Mouse (Mus musculus) frontal cortex, postnatal 14 days (tissue): ENCODE measurements around the gene Gimap7.
"Not testable (repeated sequence)": the region's sequence is repeated elsewhere in the genome, so short reads cannot be mapped to it uniquely, and the experiment has no call there.

Source experiments
- DNase-seq, 2 experiments: peaks; one replicate each; pipeline ENCODE4 v3.0.0; 2022; ENCODE audit warnings: low spot score in 2 of 2

Gene Gimap7

DNA sequence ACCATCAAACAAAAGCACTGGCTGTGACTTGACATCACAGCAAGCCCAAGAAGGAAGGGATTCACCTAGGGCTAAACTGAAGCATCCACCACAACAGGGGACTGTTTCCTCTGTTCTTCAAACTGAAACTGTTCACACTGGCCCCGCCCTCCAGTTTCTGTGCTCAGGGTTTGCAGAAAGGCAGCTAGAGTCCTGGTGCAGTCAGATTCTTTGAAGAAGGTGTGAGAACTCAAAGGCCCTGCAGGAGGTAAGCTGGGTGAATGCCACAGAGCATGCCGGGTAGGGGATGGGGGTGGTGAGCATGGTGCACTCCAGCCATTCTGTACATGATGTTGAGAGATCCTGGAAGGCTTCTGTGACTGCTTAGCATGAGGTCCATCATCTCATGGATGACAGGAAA, at the start of gene Gimap7, which contains the start of gene Gm28053:
Gene Gimap7, plus strand, starts transcription at position 167 of the 400 bp plus-strand sequence.
Gene Gm28053, plus strand, starts transcription at position 153 of the 400 bp plus-strand sequence.
- DNase-seq, result no peak

GRCm38 (mm10) chr6:48669446-48669969, 48.9 kb upstream of the Gimap7 start:
- no peak for DNase-seq

- DNase-seq, result no peak
Measured at GRCm38 (mm10) chr6:48674291-48675058, 43.9 kb upstream of the Gimap7 start.

DNA sequence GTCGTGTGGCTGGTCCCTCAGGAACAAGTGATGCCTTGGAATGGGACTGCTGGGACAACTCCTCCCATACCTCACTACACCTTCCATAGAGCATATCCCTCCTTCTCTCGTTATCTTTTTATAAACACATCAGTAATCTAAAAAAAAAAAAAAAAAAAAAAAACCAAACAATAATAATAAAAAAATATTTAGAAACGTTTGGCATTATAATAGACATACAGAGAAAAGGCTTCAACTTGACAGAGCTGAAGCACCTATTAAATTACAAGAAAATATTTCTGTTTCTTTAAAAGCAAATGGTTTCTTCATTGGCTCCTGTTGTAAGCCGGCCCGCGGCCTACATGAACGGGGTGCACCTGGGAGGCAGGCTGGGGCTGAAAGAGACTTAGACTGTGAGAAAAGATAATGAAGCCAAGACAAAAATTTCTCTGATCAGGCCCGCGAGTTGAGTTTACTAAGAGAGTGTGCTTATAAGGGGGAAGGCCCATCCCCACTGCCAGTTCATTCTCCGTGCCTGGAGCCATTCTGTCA, 43.0 kb upstream of the Gimap7 start:
- DNase-seq, result no peak

- no peak for DNase-seq
Measured at GRCm38 (mm10) chr6:48675931-48676859, 42.2 kb upstream of the Gimap7 start, which contains the start of gene Gimap9. Gimap9 (plus strand) TSS chr6:48676129.

DNA sequence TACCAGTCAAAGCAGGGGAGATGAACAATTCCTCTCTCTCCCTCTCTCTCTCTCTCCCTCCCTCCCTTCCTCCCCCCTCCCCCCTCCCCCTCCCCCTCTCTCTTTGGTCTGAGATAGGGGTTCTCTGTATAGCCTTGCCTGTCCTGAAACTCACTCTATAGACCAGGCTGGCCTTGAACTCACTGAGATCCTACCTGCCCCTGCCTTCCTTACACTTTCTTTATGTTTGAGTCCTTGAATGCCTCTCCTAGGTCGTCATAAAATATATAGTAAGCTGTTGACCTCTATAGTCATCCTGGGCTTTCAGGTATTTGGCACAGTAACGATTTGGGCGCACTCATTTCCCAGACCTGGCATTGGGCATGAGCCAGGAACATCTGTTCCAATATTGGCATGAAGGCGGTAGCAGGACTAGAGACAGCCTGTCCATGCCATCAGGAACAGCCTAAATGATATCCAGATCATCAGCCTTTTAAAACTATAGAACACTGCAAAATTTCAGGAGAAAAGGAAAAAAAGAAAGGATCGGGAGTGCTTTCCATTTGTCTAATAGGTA, 41.5 kb upstream of the Gimap7 start:
- no peak for DNase-seq

- no peak for DNase-seq
Measured at GRCm38 (mm10) chr6:48677492-48678345, 40.7 kb upstream of the Gimap7 start.

- no peak for DNase-seq
Measured at GRCm38 (mm10) chr6:48678391-48678790, 40.0 kb upstream of the Gimap7 start.

DNA sequence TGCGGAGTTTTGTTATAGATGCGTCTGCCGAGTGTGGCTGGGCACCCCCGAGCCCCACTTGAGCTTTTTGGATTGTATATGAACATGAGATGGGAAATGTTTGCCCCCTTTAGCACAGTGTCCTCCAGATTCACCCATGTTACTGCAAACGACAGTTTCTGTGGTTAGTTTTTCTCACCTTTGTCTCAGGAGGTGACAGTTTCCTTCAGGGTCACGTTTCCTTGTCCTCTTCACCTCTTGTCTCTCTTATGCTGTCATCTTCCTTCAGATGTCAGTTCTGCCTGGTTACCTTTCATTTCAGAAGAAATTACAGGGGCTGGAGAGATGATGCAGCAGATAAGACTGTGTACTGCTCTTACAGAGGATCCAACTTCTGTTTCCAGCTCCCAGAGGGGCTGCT, 38.7 kb upstream of the Gimap7 start:
- no peak for DNase-seq

DNA sequence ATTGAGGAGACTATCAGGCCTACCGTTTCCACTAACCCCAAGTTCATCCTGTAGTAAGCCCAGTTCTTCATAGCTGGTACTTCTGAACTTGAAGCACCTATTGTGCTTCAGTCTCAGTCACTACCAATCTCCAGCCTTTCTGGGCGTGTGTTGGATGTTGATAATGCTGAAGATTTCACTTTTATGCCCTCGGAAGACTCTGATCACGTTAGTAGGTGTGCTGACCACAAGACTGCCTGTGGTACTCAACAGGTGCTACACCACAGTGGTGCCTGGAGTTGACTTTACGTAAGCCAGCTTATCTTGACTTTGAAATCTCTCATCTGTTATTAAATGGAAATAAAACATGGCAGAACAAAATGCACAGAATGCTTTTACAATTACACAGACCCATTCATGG, 38.0 kb upstream of the Gimap7 start:
- no peak for DNase-seq

- DNase-seq, result no peak
Measured at GRCm38 (mm10) chr6:48681472-48682090, 36.8 kb upstream of the Gimap7 start.

DNA sequence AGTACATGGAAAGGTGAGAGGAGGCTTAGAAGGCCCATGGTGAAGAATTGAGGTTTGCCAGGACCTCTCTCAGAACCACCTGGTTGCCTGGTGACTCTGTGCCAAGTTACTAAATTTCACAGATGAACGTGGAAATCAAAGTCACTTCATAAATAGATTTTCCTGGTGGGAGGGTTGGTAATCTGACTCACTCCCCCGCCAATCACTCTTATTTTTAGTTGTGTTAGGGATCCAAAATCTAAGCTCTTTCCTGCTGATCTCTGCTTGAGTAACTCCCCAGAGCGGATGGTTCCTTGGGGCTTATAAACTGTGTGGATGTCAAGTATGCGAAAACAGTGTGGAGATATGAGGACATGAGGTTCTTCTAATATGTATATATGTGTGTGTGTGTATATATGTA, 36.1 kb upstream of the Gimap7 start:
- DNase-seq, result no peak

DNA sequence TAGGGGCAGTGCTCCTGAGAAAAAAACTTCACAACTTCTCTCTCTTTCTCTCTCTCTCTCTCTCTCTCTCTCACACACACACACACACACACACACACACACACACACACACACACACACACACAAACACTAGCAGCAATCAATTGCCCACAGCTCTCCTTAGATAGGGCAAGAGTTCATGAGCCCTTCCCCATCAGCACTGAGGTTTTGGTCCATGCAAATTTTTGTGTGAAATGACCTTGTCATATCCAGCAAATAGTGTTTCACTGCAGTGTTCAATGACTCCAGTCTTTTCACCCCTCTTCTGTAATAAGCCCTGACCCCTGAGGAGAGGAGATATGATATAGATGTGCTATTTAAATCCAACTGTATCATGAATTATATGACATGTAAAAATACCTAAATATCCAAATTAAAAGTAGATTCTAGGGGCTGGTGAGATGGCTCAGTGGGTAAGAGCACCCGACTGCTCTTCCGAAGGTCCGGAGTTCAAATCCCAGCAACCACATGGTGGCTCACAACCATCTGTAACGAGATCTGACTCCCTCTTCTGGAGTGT, 35.1 kb upstream of the Gimap7 start:
- DNase-seq, result not testable (repeated sequence)

DNA sequence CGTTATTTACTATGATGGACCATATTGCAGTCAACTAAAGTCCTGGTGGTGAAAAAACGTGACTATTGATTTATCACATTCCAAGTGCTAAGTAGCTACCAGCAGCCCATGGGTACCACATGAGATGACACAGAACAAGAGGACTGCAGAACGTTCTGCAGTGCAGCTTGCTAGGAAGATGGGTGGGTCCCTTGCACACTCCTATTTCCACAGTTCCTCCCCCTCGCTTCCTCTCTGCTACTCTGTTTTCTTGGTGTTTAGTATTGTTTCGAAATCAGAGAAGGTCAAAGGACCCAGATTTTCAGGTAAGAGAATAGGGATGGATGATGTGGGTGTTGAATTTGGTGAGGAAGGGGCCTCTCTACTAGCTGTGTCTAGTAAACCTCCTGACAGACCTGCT, 34.1 kb upstream of the Gimap7 start, which contains the start of gene Gimap4:
Gene Gimap4, plus strand, starts transcription at position 231 of the 400 bp plus-strand sequence.
- no peak for DNase-seq

- no peak for DNase-seq
Measured at GRCm38 (mm10) chr6:48684806-48685205, 33.6 kb upstream of the Gimap7 start.

DNA sequence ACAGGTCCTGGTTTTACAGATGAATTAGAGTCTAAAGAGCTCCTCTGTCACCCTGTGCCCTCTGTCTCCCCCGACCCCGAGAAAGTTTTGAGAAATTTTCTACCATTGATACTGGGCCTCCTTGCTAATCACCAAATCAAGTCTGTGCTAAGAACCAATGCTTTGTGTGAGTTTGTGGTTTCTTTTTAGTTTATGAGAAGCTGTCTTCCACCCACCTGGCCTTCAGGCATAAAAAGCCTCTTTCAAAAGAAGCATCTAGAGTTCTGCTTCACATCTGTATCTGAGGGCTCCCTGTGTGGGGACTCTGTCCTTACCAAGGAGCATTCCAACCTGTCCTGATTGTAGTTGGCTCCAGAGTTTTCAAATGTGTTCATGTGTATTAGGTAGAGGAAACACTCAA, 33.2 kb upstream of the Gimap7 start:
- no peak for DNase-seq

DNA sequence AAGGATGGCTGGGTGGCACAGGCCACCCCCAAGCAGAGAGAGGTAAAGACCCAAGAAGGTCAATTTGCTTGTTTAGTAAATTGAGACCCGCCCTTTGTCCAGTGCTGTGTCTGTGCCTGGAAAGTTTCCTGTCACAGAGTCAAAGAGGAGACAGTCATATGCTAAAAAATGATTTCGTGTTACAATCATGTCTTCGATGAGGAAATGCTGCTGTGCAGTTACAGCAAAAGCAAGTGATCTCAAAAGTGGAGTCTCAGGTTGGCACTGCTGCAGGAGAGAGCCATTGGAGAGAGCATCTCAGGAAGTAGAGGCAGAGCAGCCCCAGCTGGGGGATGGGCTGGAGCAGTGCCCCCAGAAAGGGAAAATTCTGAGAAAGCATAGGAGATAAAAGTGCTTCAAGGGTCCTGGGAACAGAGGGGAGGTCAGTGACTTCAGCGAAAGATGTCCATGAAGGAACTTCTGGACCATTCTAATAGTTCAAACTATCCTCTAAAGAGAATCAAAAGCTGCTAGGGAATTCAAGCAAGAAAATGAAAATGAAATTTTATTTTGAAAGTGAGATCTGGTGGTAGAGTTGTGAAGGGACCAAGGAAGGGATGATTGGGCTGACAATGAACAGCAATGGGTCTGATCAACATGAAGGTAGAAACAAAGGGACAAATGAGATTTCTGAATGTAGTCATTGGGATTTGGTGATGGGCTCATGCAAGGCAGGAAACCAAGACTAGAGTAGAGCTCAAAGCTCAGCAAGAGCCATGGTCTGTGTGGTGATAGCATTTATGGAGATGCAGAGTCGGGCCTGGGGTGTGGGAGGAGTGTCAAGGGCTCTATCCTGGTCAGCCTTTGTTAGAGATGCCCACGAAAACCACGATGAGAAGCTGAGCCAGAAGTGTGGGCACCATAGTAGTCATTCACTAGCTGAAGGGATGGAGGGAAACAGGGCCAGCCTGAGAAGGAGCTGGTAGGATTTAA, 32.4 kb upstream of the Gimap7 start:
- DNase-seq, result no peak

- no peak for DNase-seq
Measured at GRCm38 (mm10) chr6:48687077-48687476, 31.3 kb upstream of the Gimap7 start.

DNA sequence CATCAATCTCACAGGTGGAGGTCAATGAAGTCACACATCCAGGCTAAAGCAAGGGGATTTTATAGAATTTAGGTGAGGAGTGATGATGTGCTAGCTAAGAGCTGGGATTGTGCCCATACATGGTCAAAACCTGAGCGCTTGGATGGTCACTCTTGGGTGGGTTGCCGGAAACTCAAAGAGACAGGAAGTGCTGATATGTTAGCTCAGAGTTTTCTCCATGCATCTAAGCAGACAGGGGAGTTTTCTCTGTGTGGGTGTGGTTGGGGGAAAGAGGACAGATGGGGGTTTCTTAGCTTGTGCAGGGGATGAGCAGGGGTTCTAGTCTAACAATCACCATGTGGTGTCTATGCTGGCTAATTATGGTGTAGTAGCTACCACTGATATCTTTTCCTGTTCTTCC, 29.1 kb upstream of the Gimap7 start:
- DNase-seq, result no peak
